Mouse (Mus musculus) cerebellum, postnatal 25 days (tissue): ENCODE results near the gene Gpr173.
"Not testable (repeated sequence)": the region's sequence is repeated elsewhere in the genome, so short reads cannot be mapped to it uniquely, and the experiment has no call there.

Experiments
- DNase-seq, 2 experiments: peaks; one replicate each; pipeline ENCODE4 v3.0.0; 2021; ENCODE audit warnings: mixed read lengths in 2 of 2

Gpr173 gene

DNA sequence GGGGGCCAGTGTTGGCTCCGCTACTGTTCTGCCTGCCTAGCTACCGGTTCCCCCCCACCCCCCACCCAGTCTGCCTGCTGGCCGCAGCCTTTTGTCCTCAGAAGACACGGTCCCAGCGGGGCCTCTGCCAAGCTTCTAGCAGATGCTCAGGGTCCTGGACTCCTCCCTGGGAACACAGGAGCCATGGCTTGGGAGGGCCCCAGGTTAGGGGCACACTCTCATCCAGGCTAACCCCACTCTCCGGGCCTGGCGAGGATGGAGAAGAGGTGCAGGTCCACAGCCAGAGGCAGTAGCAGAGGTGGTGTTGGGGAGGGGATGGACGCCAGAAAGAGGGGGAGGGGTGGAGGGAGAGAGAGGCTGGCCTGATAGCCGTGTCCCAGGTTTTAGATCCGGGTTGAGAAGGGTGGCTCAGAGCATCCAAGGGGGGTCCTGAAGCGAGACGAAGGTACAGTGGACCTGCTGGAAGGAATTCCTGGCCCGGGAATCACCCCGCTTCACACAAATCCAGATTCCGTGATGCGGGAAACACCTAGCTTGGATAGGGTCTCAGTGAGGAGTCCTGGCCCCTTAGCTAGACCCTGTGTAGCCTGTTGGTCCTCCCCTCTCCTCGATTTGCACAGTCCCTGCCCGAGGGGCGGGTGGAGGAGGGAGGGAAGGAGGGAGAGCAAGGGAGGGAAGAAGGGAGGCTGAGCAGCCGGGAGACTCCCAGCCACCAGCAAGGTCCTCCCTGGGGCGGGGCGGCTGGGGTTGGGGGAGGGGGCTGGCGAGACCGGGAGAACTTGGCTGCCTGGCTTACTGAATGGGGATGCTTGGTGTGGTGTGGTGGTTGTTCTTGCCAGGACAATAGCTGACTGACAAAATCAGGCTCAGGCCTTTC lies at the start of gene Gpr173:
Gene Gpr173 (minus strand): TSS at position 308 of the 877 bp plus-strand sequence.
- DNase-seq = peak; percentile 81 to 84

DNA sequence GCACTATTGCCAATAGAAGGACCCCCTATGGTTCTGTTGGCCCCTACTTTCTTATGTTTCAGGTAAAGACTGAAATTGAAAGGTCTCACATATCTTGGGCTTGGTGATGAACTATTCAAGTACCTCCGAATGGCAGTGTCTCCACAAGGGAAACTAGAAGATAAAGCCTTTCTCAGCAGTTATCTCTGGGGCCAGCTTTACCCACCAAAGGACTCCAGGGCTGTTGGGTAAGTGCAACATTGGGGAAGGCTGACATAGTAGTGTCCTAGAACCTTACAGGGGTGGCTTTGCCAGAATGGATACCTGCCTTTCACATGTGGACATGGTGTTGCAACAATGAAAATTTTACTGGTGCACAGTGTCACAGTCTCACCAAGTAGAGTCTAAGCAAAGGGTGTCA lies 34.7 kb upstream of the Gpr173 start:
- DNase-seq = no peak

DNA sequence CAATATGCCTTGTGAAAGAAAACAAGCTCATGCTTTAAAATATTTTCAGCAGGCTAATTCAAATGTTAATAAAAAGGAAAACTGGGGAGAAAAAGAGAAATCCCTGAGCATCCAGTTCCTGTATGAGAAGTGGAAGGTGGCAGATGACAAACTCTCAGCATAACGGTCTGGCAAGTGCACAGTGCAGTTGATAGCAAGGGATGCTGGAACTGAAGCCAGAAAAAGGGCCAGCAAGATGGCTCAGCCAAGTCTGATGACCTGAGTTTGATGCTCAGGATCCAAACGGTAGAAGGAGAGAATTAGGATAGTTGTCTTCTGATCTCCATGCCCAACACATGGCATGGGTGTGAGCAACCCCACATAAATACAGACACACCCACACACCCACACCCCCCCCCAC lies 31.6 kb upstream of the Gpr173 start:
- peak; percentile 15 to 49 for DNase-seq

DNA sequence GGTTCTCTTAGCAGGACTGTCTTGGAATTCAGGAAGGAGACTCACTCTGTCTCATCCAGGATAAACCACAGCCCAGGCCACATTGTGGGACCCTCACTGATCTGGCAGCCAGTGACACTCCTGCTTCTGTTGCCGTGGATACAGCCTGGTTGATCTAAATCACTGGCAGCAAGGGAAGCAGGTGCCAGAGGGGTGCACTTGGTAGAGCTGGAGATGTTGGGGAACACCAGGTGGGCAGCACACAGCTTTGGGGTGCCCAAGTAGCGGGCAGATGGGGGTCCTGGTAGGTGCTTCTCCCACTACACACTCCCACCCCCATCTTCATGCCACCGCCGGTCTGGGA lies 479 bp downstream of the Gpr173 start:
- no peak for DNase-seq

DNA sequence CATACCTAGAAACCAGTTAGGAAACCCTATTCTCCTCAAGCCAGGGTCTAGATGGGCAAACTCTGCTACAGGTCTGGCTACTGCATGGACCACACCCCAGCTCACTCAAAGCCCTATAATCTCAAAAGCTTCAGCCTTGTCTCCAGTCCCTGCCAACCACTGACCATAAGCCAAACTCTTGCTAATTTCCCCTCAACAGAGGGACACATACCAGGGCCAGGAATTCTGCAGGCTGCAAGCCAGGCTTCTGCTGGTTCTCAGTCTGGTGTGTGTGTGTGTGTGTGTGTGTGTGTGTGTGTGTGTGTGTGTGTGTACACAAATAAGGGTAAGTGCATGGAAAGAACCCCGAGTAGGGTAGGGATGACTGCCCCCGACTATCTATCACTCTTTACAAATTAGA lies 2.1 kb downstream of the Gpr173 start:
- peak; percentile 82 to 87 for DNase-seq

DNA sequence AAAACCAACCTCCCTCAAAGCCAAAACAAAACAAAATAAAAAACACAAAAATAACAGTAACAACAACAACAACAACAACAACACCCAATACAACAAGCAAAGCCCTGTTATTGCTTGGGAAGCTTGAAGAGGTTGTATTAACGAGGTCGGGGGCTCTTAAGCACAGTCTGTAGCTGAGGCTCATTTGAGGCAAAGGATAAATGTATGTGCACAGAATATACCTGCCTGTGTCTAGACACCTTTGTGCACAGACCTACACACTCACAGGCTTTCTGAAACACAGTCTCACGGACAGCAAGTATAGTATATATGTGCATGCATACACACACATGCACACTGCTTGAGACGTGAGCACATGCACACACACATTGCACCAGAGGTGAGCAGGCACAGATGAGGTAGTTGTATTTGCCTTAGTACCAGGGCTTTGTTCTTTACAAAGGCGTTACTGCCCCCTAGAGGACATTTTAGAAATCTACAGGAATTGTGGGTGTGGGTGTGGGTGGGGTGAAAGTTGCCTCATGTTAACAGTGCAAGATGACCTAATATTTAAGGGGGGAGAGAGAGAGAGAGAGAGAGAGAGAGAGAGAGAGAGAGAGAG lies 15.9 kb downstream of the Gpr173 start:
- DNase-seq = peak; percentile 24 to 45

DNA sequence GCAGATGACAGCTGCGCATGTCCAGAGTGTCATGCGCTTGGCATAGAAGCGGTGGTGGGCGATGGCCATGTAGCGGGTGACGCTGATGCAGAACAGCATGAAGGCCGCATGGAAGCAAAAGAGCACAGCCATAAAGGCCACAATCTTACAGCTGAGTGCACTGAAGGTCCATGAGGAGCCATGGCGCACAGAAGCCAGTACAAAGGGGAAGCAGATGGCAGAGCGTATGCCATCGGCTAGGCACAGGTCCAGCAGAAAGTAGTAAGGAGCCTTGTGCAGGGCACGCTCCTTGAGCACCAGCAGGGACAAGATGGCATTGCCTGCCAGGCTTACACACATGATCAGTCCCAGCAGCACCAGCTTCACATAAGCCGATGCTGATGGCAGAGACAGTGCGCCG lies 21.5 kb downstream of the Gpr173 start:
- DNase-seq = peak; percentile 75 to 79

DNA sequence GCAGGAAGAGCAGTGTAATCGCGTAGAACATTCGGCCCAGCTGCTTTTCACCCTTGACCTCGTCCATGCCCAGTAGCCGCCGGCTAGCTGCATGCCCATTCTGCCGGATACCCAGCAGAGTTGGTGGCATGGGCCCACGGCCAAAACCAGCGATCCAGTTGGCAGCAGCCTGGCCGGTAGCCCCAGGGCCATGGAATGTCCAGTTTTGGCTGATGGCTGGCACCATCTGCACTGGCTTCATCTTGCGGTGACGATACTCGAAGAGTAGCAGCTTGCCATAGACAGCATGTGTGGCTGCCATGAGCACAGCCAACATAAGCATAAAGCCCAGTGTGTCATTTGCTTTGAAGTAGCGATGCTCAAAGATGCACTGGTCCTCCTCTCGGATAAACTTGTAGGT lies 21.9 kb downstream of the Gpr173 start:
- peak; percentile 65 to 75 for DNase-seq

DNA sequence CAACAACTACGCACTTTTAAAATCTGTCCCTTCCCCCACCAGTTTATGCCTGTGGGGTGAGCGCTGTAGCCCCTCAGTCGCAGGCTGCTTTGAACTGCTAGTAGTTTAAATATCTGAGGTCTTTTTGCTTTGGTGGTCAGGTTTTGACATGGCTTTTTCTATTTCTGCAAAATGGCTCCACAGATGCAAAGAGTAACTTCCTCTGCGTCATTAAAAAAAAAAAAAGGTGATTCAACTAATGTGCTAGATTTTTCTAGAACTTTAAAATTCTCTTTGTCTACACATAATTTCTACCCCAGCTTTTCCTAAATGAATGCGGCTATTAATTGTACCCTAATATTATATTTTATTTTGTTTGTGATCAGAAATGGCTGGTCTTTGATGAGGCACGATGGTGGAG lies 25.6 kb downstream of the Gpr173 start:
- DNase-seq = no peak

DNA sequence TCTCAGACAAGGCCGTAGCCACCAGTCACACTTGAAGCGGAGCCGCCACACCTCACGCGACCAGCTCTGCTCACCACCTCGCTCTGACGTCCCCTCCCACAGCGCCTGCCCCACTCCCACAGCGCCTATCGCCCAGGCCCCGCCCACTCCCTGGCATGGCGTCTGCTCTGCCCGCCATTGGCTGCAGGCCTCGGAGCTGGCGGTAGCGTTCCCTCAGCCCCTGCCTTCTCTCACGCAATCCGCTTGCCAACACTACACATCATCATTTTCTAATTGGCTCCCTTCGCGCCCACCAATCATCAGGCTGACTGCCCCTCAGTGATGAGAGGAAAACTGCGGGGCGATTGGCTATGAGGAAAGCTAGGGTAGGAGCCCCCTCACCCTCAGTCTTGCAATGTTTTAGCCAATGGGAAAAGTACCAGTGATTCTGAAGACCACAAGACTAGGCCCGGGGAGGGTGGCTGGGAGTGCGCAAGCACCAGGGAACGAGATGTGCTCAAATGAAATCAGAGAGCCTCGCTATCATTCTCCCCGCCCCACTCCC lies 26.1 kb downstream of the Gpr173 start, which contains the start of gene Tspyl2:
Gene Tspyl2 (minus strand): TSS at position 68 of the 544 bp plus-strand sequence.
- DNase-seq = peak; percentile 92 to 96

DNA sequence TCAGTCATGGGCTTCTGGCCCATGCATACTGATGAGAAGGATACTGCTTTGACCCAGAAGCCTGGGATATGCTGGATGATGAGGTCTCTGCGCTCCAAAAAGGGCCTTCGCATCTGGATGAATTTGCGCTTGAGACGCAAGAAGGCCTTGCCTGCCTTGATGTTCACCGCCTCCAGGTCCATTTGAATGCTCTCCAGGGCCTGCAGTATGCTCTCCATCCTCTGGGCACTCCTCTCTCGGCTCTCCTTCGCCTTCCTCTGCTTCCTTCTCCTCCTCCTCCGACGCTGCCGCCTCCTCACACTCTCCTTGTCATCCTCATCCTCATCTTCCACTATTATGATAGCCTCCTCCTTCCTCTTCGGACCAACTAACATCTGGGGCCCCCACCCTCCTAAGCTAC lies 27.0 kb downstream of the Gpr173 start:
- DNase-seq = peak in 1 of 2 experiments; percentile 27

DNA sequence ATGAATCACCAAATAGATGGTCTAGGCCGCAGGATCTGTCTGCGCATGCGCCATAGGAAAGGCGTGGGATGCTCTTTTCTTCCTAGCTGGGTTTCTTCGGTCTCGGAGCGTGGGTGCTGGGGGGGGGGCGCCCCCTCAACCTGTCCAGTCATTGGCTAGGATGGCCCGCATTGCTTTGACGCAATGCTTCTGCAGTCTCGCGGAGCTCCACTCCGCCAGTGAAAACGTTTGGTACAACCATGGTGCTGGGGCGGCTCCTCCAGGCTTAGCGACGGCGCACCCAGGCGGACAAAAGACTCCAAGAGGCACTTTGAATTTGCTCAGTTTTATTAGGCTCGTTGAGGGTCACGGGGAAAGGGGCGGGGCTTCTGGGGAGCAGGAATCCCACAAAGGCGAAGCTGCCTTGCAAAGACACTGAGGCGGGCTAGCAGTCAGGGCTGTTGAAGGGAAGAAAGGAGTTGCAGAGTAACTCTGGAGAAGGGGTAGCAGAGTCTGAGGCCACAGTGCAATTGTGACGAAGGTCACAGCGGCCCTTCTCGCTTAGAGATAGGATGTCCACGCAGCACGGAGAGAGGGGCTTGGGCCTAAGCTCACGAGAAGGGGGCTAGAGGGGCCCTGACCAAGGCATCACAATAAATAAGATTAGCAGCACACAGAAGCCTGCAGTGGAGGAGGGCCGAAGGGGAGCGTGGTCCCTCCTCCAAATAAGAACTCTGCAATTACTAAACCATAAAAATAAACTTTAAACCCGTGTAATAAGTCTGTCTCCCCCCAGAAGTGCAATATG lies 31.8 kb downstream of the Gpr173 start:
- DNase-seq = peak; percentile 89 to 93

DNA sequence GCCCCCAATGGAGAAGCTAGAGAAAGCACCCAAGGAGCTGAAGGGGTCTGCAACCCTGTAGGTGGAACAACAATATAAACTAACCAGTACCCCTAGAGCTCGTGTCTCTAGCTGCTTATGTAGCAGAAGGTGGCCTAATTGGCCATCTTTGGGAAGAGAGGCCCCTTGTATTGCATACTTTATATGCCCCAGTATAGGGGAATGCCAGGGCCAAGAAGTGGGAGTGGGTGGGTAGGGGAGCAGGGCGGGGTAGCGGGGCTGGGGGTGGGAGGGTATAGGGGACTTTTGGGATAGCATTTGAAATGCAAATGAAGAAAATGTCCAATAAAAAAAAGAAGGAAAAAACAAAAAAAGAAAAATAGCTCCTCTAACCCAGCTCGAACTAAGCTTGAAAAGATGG lies 32.4 kb downstream of the Gpr173 start:
- not testable (repeated sequence) for DNase-seq

DNA sequence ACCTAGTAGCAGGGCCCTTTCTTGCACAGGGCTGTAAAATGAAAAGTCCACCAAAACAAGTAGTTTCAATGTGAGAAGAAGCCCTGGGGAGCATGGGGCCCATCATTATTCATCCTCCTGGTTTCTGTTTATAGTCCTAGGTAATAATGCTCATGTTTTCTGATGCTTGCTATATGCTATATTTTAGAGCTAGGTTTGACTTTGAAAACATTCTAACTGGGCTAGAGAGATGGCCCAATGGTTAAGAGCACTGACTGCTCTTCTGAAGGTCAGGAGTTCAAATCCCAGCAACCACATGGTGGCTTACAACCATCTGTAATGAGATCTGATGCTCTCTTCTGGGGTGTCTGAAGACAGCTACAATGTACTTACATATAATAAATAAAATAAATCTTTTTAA lies 39.1 kb downstream of the Gpr173 start:
- not testable (repeated sequence) for DNase-seq

DNA sequence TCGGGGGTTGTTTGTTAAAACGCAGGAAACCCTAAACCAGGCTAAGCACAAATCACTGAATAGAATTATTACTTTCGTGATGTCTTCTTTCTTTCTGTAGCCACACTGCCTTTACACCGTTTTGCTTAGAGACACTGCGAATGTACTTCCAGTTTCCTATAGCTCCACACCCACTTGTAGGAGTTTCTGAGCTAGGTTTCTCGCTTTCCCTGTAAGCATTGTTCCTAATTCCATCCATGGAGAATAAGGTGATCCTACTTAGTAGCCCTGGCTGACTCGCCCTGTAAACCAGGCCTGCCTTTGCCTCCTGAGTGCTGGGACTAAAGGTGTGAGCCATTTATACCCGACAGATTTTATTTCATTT lies 40.8 kb downstream of the Gpr173 start:
- DNase-seq = no peak

DNA sequence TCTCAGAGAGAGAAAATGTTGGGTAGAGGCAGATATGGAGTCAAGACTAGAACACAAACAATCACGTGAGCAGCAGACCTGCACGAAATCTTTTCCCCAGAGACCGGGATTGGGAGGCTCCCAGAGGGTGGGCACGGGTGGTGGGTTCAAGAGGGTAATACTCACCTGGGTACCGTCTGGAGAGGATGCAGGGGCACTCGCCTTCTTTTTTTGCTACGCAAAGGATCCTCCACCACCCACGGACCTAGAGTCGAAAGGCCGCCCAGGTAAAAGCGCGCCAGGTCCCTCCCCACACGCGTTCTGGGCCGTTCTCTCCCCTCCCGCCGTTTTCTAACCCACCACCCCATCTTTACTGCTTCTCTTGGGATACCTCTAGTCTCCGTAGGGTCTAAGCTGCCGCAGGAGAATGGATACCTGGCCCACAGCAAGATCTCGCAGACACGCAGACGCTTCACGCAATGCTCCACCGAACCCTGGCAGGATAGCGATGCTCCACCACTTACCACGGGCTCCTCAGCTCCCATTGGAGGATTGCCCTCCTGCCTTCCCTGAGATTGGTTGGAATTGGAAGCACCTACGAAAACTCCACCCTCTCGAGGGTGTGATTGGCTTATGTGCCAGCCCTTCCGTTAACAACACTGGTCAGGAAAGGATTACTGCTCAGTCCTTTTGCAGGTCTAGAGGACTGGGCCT lies 41.4 kb downstream of the Gpr173 start, which contains the start of gene Kantr:
Gene Kantr (minus strand): TSS at position 500 of the 693 bp plus-strand sequence.
- peak; percentile 80 to 86 for DNase-seq

DNA sequence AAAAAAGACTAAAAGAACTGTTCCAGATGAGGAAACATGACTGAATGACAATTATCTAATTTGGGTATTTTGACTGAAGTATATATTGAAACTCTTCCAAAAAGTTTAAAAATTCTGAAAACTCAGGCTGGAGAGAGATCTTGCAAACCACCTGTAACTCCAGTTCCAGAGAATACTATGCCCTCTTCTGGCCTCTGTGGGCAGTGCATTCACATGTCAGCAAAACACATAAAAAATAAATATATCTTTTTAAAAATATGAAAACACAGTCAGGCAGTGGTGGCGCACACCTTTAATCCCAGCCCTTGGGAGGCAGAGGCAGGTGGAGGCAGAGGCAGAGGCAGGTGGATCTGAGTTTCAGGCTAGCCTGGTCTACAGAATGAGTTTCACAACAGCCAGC lies 44.9 kb downstream of the Gpr173 start:
- peak in 1 of 2 experiments; percentile 21 for DNase-seq

DNA sequence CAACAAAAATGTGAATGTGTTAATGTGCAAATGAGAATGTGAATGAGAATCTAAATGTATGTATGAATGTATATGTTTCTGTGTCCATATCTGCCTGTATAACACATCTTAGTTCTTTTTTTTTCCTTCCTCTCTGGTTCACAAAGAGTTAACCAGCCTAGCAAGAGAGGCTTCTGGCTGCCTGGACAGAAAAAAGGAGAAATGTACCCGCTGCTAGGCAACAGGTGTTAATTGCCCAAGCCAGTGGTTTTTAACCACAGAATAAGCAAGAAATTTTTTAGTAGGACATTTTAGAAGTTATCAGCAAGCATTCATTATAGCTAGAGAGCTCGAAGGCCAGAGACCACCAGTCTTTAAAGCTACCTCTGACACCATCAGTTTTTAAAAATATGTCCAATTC lies 45.7 kb downstream of the Gpr173 start:
- DNase-seq = no peak

DNA sequence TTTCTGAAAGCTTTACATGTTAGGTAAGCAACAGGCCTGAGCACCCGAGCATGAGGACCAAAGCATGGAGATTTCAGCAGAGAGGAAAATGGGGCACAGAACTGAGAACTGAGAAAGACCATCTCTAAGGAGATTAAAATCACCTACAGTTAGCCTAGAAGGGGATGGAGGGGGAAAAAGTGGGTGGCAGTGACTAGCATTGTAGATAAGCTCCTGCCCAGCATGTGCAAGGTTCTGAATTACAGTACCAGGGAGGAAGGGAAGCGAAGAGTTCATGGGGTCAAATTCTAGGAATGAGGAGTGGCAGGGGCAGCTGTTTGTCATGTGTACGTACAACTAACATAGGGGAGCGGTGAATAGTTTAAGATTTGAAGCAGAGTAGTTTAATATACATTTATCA lies 48.0 kb downstream of the Gpr173 start:
- no peak for DNase-seq

DNA sequence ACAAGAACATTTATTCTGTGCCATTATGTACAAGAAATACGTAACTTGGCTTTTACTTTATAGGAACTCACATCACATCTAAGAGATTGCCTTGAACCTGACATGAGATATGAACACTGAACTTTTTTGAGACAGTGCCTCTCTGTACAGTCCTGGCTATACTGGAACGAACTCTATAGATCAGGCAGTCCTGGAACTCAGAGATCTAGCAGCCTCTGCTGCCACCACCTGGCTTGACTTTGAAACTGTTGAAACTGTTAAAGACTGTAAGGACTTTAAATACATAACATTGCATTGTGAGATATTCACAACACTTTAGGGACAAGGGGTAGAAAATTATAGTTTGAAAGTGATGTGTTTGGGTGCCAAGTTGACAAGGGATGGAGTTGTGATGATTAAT lies 60.6 kb downstream of the Gpr173 start:
- DNase-seq = peak; percentile 47 to 51

DNA sequence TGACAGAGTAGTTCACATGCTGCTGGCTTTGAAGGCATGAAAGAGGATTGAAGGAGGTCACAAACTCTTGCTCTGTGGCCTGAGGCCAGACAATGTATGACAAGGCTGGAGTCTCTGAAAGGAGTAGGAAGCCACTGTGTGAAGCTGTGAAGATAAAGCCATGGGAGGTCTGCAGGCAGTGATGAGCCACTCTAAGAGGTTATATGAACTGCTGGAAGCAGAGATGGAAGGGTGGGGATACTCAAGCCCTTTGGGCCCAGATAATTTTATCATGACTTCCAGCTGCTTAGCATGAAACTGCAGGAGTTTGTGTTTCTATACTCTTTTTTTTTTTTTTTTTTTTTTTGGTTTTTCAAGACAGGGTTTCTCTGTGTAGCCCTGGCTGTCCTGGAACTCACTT lies 61.1 kb downstream of the Gpr173 start:
- DNase-seq = no peak

DNA sequence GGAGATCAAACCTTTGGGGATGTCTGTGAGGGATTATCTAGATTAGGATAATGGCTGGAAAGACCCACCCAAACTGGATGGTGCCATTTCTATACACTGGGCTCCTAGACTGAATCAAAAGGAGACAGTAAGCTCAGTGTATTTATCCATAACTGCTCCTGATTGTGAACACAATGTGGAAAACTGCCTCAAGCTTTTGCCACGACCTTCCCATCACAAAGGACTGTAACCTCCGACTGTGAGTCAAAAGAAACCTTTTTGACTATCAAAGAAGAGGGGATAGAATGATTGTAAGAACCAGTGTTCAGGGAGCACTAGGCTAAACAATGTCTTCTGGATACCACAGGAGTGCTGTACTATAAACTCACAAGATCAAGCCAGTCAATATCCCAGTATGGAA lies 62.3 kb downstream of the Gpr173 start:
- DNase-seq = no peak
